Mouse (Mus musculus) small intestine, adult 2 months (tissue): ENCODE data around the gene Sema5a.

Experiments
- CTCF ChIP-seq: fragments of 200-500 bp; IDR thresholded peaks from 2 replicates; pipeline ENCODE4 v1.5.1; 2012; ENCODE audit warnings: low read depth, mild to moderate bottlenecking, control low read depth, inconsistent platforms, low read length, moderate library complexity, mixed read lengths; ENCODE audit not compliant: insufficient replicate concordance, insufficient read length; ENCODE audit errors: extremely low read depth
- POLR2A ChIP-seq: fragments of 200-500 bp; IDR thresholded peaks from 2 replicates; pipeline ENCODE4 v1.6.1; 2012; ENCODE audit warnings: low read depth, mild to moderate bottlenecking, control low read depth, inconsistent platforms, low read length, moderate library complexity

DNA sequence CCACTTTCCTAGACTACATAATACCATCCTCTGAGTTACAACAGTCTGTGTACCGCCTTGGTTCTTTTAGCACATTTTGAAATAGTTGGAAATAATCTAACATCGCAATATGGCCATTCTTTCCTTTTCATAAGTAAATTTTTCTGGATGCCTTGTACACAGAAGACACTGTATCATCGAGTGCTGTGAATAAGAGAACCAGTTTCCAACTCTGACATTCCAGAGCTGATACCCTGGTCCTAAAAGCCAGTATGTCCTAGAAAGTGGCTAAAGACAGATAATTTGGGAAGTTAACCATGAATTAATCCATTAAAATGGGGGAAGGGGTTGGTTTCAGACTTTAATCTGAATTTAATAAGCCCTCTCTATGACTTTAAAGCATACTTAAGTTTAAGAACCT lies 12.4 kb upstream of the Sema5a start:
- no peak for TF ChIP-seq CTCF
- no peak for TF ChIP-seq POLR2A
